Mouse (Mus musculus): ENCODE measurements around the gene Mib2.

Mib2 gene

GRCm38 (mm10) chr4:155611860-155612259 lies 57.1 kb downstream of the Mib2 start:
- DNase-seq = no peak

DNA sequence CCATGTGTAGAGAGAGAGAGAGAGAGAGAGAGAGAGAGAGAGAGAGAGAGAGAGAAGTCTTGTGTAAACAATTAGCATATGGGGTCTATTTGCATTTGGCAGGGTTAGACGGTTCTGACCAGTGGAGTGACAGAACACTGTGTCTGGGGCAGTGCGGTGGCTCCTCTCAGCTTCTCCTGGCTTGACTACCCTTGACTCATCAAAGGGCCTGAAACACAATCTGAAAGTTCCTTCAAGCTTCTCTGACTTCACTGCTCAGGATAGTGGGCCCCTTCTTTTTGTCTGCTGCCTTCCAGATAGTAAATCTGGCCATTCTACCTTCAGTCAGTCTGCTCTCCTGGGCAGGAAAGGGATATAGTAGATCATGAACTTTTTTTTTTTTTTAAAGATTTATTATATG lies 62.2 kb downstream of the Mib2 start:
- DNase-seq = no peak

DNA sequence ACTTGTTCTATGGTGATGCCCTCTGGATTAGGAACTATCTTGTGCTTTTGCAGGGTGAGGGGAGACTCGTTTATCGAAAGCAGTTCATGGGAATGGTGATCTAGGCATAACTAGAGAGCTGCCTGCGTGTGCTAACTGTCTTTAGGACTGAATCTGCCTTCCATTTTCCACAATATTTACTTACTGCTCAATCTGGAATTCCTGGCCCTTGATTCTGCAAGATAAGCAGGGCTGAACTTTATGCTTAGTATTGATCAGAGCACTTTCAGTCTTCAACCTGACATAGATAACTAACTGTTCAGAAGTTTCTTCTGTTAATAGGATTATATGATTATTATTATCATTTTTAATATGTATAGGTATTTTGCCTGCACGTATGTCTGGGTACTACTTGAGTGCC lies 63.9 kb downstream of the Mib2 start:
- no peak for DNase-seq
